Mouse (Mus musculus) myocyte (in vitro differentiated cells): ENCODE measurements around the gene Lrrc28.

Experiments used
- CEBPB ChIP-seq: IDR thresholded peaks from 2 replicates; pipeline ENCODE4 v1.6.1; 2011; ENCODE audit warnings: mild to moderate bottlenecking, moderate library complexity; ENCODE audit not compliant: poor library complexity, insufficient read depth, severe bottlenecking
- MYOG ChIP-seq, 3 experiments: IDR thresholded peaks; one replicate each; pipeline ENCODE4 v1.6.1; 2011; ENCODE audit warnings: control low read depth in 2 of 3, low read depth in 2 of 3, mild to moderate bottlenecking in 2 of 3; ENCODE audit not compliant: insufficient read length in 2 of 3, control insufficient read depth in 1 of 3, insufficient read depth in 1 of 3
- POLR2A ChIP-seq: IDR thresholded peaks from one replicate; pipeline ENCODE4 v1.6.1; 2011; ENCODE audit warnings: low read depth, mild to moderate bottlenecking, control low read depth, moderate library complexity; ENCODE audit not compliant: insufficient read length
- TCF12 ChIP-seq: IDR thresholded peaks from one replicate; pipeline ENCODE4 v1.6.1; 2011; ENCODE audit warnings: mild to moderate bottlenecking, control low read depth; ENCODE audit not compliant: poor library complexity, insufficient read depth, severe bottlenecking

DNA sequence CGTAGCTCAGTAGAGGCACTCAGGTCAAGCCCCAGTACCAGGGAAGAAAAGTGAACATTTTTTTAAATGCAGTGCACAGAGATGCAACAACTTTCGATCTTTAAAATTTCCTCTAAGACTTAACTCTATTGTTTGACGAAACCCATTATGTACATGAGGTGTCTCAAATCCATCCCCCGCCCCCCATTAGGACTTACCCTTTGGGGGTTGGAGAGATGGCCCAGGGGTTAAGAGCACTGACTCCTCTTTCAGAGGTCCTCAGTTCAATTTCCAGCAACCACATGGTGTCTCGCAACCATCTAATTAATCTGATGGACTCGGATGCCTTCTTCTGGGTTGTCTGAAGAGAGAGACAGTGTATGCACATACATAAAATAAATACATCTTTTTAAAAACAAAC is 1.1 kb upstream of the Lrrc28 start:
- TF ChIP-seq TCF12 (no peak), POLR2A (no peak), MYOG (IDR thresholded peaks at IDR 0.05; ENCODE audit: control insufficient read depth in 1 of 3, insufficient read depth in 1 of 3, insufficient read length in 2 of 3, low read depth in 2 of 3) (no peak), CEBPB (no peak)
